Mouse (Mus musculus) frontal cortex, adult 2 months (tissue): ENCODE measurements around the gene Asz1. TPM values are rescaled to one million over a fixed set of nuclear protein-coding genes. Genes with fewer than 3 reads are reported as not detected.

Source experiments
- DNase-seq, 2 experiments: peaks; one replicate each; pipeline ENCODE4 v3.0.0; 2022; ENCODE audit warnings: low spot score in 1 of 2; ENCODE audit errors: extremely low spot score in 1 of 2
- polyA plus RNA-seq: library from polyadenylated mRNA; depleted of rRNA; stranded (reverse); fragments of >200 nt; gene quantifications from 2 replicates; pipeline ENCODE4 v1.2.3, GENCODE M21; 2012; rRNA removed

Gene Asz1
- polyA plus RNA-seq, result not detected in 2 replicates

GRCm38 (mm10) chr6:18108934-18109333 lies at the start of gene Asz1:
Asz1 (minus strand) TSS chr6:18109061.
- no peak for DNase-seq

GRCm38 (mm10) chr6:18153031-18153430 lies 44.2 kb upstream of the Asz1 start:
- no peak for DNase-seq

- peak in 1 of 2 experiments; percentile 7 for DNase-seq
Measured at GRCm38 (mm10) chr6:18135246-18135645, 26.4 kb upstream of the Asz1 start.

GRCm38 (mm10) chr6:18128059-18128458 lies 19.2 kb upstream of the Asz1 start:
- DNase-seq, result no peak

GRCm38 (mm10) chr6:18127206-18127983 lies 18.5 kb upstream of the Asz1 start:
- DNase-seq, result no peak

GRCm38 (mm10) chr6:18096861-18097260 lies 12.0 kb downstream of the Asz1 start:
- DNase-seq, result no peak

- no peak for DNase-seq
Measured at GRCm38 (mm10) chr6:18089098-18089497, 19.8 kb downstream of the Asz1 start.

GRCm38 (mm10) chr6:18087160-18087804 lies 21.6 kb downstream of the Asz1 start:
- DNase-seq, result peak in 1 of 2 experiments; percentile 41

GRCm38 (mm10) chr6:18078615-18079014 lies 30.2 kb downstream of the Asz1 start:
- peak in 1 of 2 experiments; percentile 73 for DNase-seq

- no peak for DNase-seq
Measured at GRCm38 (mm10) chr6:18076986-18077385, 31.9 kb downstream of the Asz1 start.

- no peak for DNase-seq
Measured at GRCm38 (mm10) chr6:18076577-18076976, 32.3 kb downstream of the Asz1 start.

GRCm38 (mm10) chr6:18057899-18058298 lies 51.0 kb downstream of the Asz1 start:
- DNase-seq, result no peak

- peak in 1 of 2 experiments; percentile 73 for DNase-seq
Measured at GRCm38 (mm10) chr6:18051702-18052101, 57.2 kb downstream of the Asz1 start.

GRCm38 (mm10) chr6:18044299-18044698 lies 64.6 kb downstream of the Asz1 start:
- DNase-seq, result peak in 1 of 2 experiments; percentile 29

- no peak for DNase-seq
Measured at GRCm38 (mm10) chr6:18043172-18043571, 65.7 kb downstream of the Asz1 start.

- no peak for DNase-seq
Measured at GRCm38 (mm10) chr6:18032271-18032670, 76.6 kb downstream of the Asz1 start.

- peak in 1 of 2 experiments; percentile 72 for DNase-seq
Measured at GRCm38 (mm10) chr6:18031509-18032010, 77.3 kb downstream of the Asz1 start.

GRCm38 (mm10) chr6:18030868-18031508 lies 77.9 kb downstream of the Asz1 start:
- peak in 1 of 2 experiments; percentile 16 for DNase-seq

- peak in 1 of 2 experiments; percentile 56 for DNase-seq
Measured at GRCm38 (mm10) chr6:18029746-18030656, 78.9 kb downstream of the Asz1 start, which contains the start of gene Wnt2. Wnt2 (minus strand) TSS chr6:18030585.
